Mouse (Mus musculus): ENCODE measurements at regions not wholly inside any gene's neighbourhood (a gene's known extent, or its start where the extent isn't known, plus 50 kb on each side); places are given as distances from the start of the nearest gene placed in this dataset.

- no peak for DNase-seq (ENCODE audit: low spot score)
Measured at GRCm38 (mm10) chr11:19351243-19351787, 332.5 kb upstream of the Meis1 start.

- no peak for DNase-seq (ENCODE audit: low spot score)
Measured at GRCm38 (mm10) chr11:19353706-19354105, 334.9 kb upstream of the Meis1 start.

- no peak for DNase-seq (ENCODE audit: low spot score)
Measured at GRCm38 (mm10) chr11:19355179-19355578, 336.4 kb upstream of the Meis1 start.

- DNase-seq (ENCODE audit: low spot score) = no peak
Measured at GRCm38 (mm10) chr11:19356151-19356550, 337.4 kb upstream of the Meis1 start.

GRCm38 (mm10) chr11:19369152-19369551, 350.4 kb upstream of the Meis1 start:
- no peak for DNase-seq (ENCODE audit: low spot score)

GRCm38 (mm10) chr11:19373476-19373875, 354.7 kb upstream of the Meis1 start:
- no peak for DNase-seq (ENCODE audit: low spot score)

GRCm38 (mm10) chr11:19380935-19381334, 362.1 kb upstream of the Meis1 start:
- DNase-seq (ENCODE audit: low spot score) = no peak

- DNase-seq (ENCODE audit: low spot score) = no peak
Measured at GRCm38 (mm10) chr11:19389136-19389535, 370.4 kb upstream of the Meis1 start.

- no peak for DNase-seq (ENCODE audit: low spot score)
Measured at GRCm38 (mm10) chr11:19392190-19392589, 373.4 kb upstream of the Meis1 start.

- no peak for DNase-seq (ENCODE audit: low spot score)
Measured at GRCm38 (mm10) chr11:19394372-19394771, 375.6 kb upstream of the Meis1 start.

- DNase-seq (ENCODE audit: low spot score) = no peak
Measured at GRCm38 (mm10) chr11:19400396-19400795, 381.6 kb upstream of the Meis1 start.

GRCm38 (mm10) chr11:19420143-19420542, 401.4 kb upstream of the Meis1 start:
- no peak for DNase-seq (ENCODE audit: low spot score)

GRCm38 (mm10) chr11:19423268-19423667, 404.5 kb upstream of the Meis1 start:
- DNase-seq (ENCODE audit: low spot score) = no peak

- no peak for DNase-seq (ENCODE audit: low spot score)
Measured at GRCm38 (mm10) chr11:19423841-19424815, 405.3 kb upstream of the Meis1 start.

GRCm38 (mm10) chr11:19427559-19427958, 408.8 kb upstream of the Meis1 start:
- no peak for DNase-seq (ENCODE audit: low spot score)

GRCm38 (mm10) chr11:19433680-19434619, 415.2 kb upstream of the Meis1 start:
- no peak for DNase-seq (ENCODE audit: low spot score)

- no peak for DNase-seq (ENCODE audit: low spot score)
Measured at GRCm38 (mm10) chr11:19438385-19438784, 419.6 kb upstream of the Meis1 start.

GRCm38 (mm10) chr11:19441936-19442335, 423.2 kb upstream of the Meis1 start:
- DNase-seq (ENCODE audit: low spot score) = no peak

- no peak for DNase-seq (ENCODE audit: low spot score)
Measured at GRCm38 (mm10) chr11:19455391-19456290, 436.9 kb upstream of the Meis1 start.

- no peak for DNase-seq (ENCODE audit: low spot score)
Measured at GRCm38 (mm10) chr11:19456577-19456976, 437.8 kb upstream of the Meis1 start.

GRCm38 (mm10) chr11:19463730-19464358, 445.1 kb upstream of the Meis1 start:
- DNase-seq (ENCODE audit: low spot score) = no peak

All from adipocyte (in vitro differentiated cells).